30 mouse cellular contexts compared by ENCODE assay signal in genomic region chr2:126166848-126167617, GRCm38 (mm10). TPM values are rescaled to one million over a fixed set of nuclear protein-coding genes. Genes with fewer than 3 reads are reported as not detected.
DNase-seq lines count a peak whose midpoint lies in the region; ATAC-seq and TF ChIP-seq lines count a peak whose summit lies in the region.
"Had no signal": no experiment of that assay in that cellular context is flagged by ENCODE, and none has a peak within 500 bp of the region (broad histone marks: within the 10 kb centered on the region; RNA-seq: fewer than 3 reads in every experiment).

No protein-coding gene starts in this region.

- H3K27ac ChIP-seq in hindbrain, postnatal 0 days: no peak overlapping the region
- H3K27ac ChIP-seq in hindbrain, embryonic 16.5 days (ENCODE audit: low read depth, low read length): no peak overlapping the region
- peak overlapping the region; percentile 95 for H3K27ac ChIP-seq in liver, embryonic 12.5 days
- H3K27ac ChIP-seq in intestine, postnatal 0 days (ENCODE audit: low read depth, low read length): no peak overlapping the region
- H3K27ac ChIP-seq: embryonic facial prominence, embryonic 10.5 days; gastrocnemius, adult 2 months; hindbrain, embryonic 10.5 days; limb, embryonic 15.5 days had no signal

- H3K9ac ChIP-seq in hindbrain, postnatal 0 days (replicated peaks; ENCODE audit: low read length): no peak overlapping the region
- no peak overlapping the region for H3K9ac ChIP-seq in hindbrain, embryonic 16.5 days (ENCODE audit: low read depth, low read length)
- H3K9ac ChIP-seq in liver, embryonic 12.5 days: peak overlapping the region; percentile 55
- H3K9ac ChIP-seq in intestine, postnatal 0 days (ENCODE audit: low read depth, low read length): no peak overlapping the region
- H3K9ac ChIP-seq: limb, embryonic 15.5 days had no signal

- H3K4me2 ChIP-seq in hindbrain, postnatal 0 days (ENCODE audit: low read depth, low read length): no peak overlapping the region
- no peak overlapping the region for H3K4me2 ChIP-seq in hindbrain, embryonic 16.5 days (ENCODE audit: low read length)
- peak overlapping the region; percentile 60 for H3K4me2 ChIP-seq in liver, embryonic 12.5 days
- H3K4me2 ChIP-seq in intestine, postnatal 0 days (replicated peaks; ENCODE audit: low read depth): no peak overlapping the region
- H3K4me2 ChIP-seq: limb, embryonic 15.5 days; midbrain, embryonic 11.5 days had no signal

- no peaks in the 10 kb centered on the region for H3K27me3 ChIP-seq in hindbrain, postnatal 0 days (ENCODE audit: insufficient read depth, low read length)
- H3K27me3 ChIP-seq in hindbrain, embryonic 16.5 days (replicated peaks; ENCODE audit: control insufficient read depth, insufficient read depth, low read length): no peaks in the 10 kb centered on the region
- H3K27me3 ChIP-seq in liver, embryonic 12.5 days (replicated peaks): no peaks in the 10 kb centered on the region
- no peaks in the 10 kb centered on the region for H3K27me3 ChIP-seq in intestine, postnatal 0 days (replicated peaks; ENCODE audit: control insufficient read depth, insufficient read depth, low read length)
- H3K27me3 ChIP-seq: limb, embryonic 15.5 days had no signal

- H3K36me3 ChIP-seq in hindbrain, postnatal 0 days (ENCODE audit: insufficient read depth, low read length): peaks cover 6% of the 10 kb centered on the region; the same call in 1 of the 2 replicates
- H3K36me3 ChIP-seq in hindbrain, embryonic 16.5 days (ENCODE audit: control insufficient read depth, insufficient read depth, low read length): peaks cover 8% of the 10 kb centered on the region
- H3K36me3 ChIP-seq in liver, embryonic 12.5 days: peaks cover 43% of the 10 kb centered on the region
- peaks cover 7% of the 10 kb centered on the region for H3K36me3 ChIP-seq in intestine, postnatal 0 days (ENCODE audit: control insufficient read depth, insufficient read depth)

- H3K9me3 ChIP-seq in hindbrain, postnatal 0 days (ENCODE audit: low read length): no peaks in the 10 kb centered on the region
- no peaks in the 10 kb centered on the region for H3K9me3 ChIP-seq in hindbrain, embryonic 16.5 days (ENCODE audit: control insufficient read depth, low read length)
- no peaks in the 10 kb centered on the region for H3K9me3 ChIP-seq in liver, embryonic 12.5 days (replicated peaks)
- no peaks in the 10 kb centered on the region for H3K9me3 ChIP-seq in intestine, postnatal 0 days (ENCODE audit: control insufficient read depth)
- H3K9me3 ChIP-seq: embryonic facial prominence, embryonic 10.5 days; hindbrain, embryonic 10.5 days; limb, embryonic 15.5 days had no signal

- no peak overlapping the region for H3K4me3 ChIP-seq in hindbrain, postnatal 0 days (ENCODE audit: low read length)
- H3K4me3 ChIP-seq in hindbrain, embryonic 16.5 days (ENCODE audit: low read length): no peak overlapping the region
- peak overlapping the region; percentile 8; the same call in 1 of the 2 replicates for H3K4me3 ChIP-seq in liver, embryonic 12.5 days
- H3K4me3 ChIP-seq in intestine, postnatal 0 days (ENCODE audit: low read depth, low read length): no peak overlapping the region
- H3K4me3 ChIP-seq: embryonic facial prominence, embryonic 10.5 days; gastrocnemius, adult 2 months; hindbrain, embryonic 10.5 days; limb, embryonic 15.5 days had no signal

- H3K4me1 ChIP-seq in hindbrain, postnatal 0 days (ENCODE audit: insufficient read depth, low read length): no peaks in the 10 kb centered on the region
- H3K4me1 ChIP-seq in hindbrain, embryonic 16.5 days (ENCODE audit: control insufficient read depth, insufficient read depth, low read depth, low read length): no peaks in the 10 kb centered on the region
- H3K4me1 ChIP-seq in liver, embryonic 12.5 days: peaks cover 53% of the 10 kb centered on the region
- H3K4me1 ChIP-seq in intestine, postnatal 0 days (replicated peaks; ENCODE audit: control insufficient read depth, insufficient read depth, low read length): no peaks in the 10 kb centered on the region
- H3K4me1 ChIP-seq: embryonic facial prominence, embryonic 10.5 days; hindbrain, embryonic 10.5 days; limb, embryonic 15.5 days had no signal

- 76% methylated on average over 8 of the region's 8 CpGs for WGBS in hindbrain, postnatal 0 days
- 83% methylated on average over 8 of the region's 8 CpGs for WGBS in hindbrain, embryonic 16.5 days
- 78% methylated on average over 8 of the region's 8 CpGs for WGBS in liver, embryonic 12.5 days (ENCODE audit: insufficient replicate concordance)
- WGBS in intestine, postnatal 0 days: 82% methylated on average over 8 of the region's 8 CpGs

- DNase-seq in cerebellum, postnatal 10 days: peak; percentile 61 to 64
- DNase-seq in cerebellum, adult 9-11 months: no peak
- DNase-seq in hindbrain, postnatal 0 days (ENCODE audit: low spot score): peak; percentile 15
- DNase-seq: adrenal gland, adult 8-10 months; cerebellum, adult 8-10 months; gastrocnemius, adult 2 months; kidney, adult 11 months; kidney, postnatal 4 days; layer of hippocampus, adult 9-11 months; right cerebral cortex, postnatal 14 days; spleen, adult 18-20 months; thymus, postnatal 36 days had no signal

- ATAC-seq in hindbrain, postnatal 0 days: no peak
- no peak for ATAC-seq in hindbrain, embryonic 16.5 days
- no peak for ATAC-seq in liver, embryonic 12.5 days
- 0 out of 2 replicates have a peak, but pooled peaks have one; percentile 15 for ATAC-seq in megakaryocyte-erythroid progenitor cell, adult 5-6 weeks (replicated peaks; ENCODE audit: low FRiP score, low TSS enrichment, poor library complexity, severe bottlenecking)
- ATAC-seq in intestine, postnatal 0 days: no peak
- ATAC-seq: activated CD4-positive, CD25-positive, alpha-beta regulatory T cell, adult 4 months had no signal

- TF ChIP-seq CTCF in hindbrain, postnatal 0 days (IDR thresholded peaks at IDR 0.05; ENCODE audit: low read depth): no peak
- TF ChIP-seq CTCF in intestine, postnatal 0 days (IDR thresholded peaks at IDR 0.05; ENCODE audit: low read depth): no peak

RNA-seq across cellular contexts. Expression of gene Dtwd1, which starts 15.1 kb away (rescaled TPM):
- total RNA-seq in hindbrain, postnatal 0 days (2014; rRNA removed): 2.2 and 7.2 TPM in 2 replicates
- 14.1 and 15.5 TPM in 2 replicates for polyA plus RNA-seq in hindbrain, postnatal 0 days (2015; fragmentation: Nextera tagmentation; extraction: Ambion mirVana)
- 18.3 and 18.4 TPM in 2 replicates for polyA plus RNA-seq in hindbrain, embryonic 16.5 days (2015; fragmentation: Nextera tagmentation; extraction: Ambion mirVana)
- polyA plus RNA-seq in liver, embryonic 12.5 days (2016; fragmentation: Nextera tagmentation; extraction: Ambion mirVana): 29.5 and 30.9 TPM in 2 replicates
- 28.0 and 28.3 TPM in 2 replicates for total RNA-seq in megakaryocyte-erythroid progenitor cell, adult 5-6 weeks (2014; fragmentation: Nextera tagmentation)
- 21.5 and 27.0 TPM in 2 replicates for total RNA-seq in megakaryocyte-erythroid progenitor cell, adult 5-6 weeks (2017)
- polyA plus RNA-seq in intestine, postnatal 0 days (2015; fragmentation: Nextera tagmentation; extraction: Ambion mirVana): 11.0 and 12.5 TPM in 2 replicates

RNA-seq across cellular contexts. Expression of gene Fam227b, which starts 15.2 kb away (rescaled TPM):
- 0.16 TPM in 1 of 2 replicates, not detected in the other for total RNA-seq in hindbrain, postnatal 0 days (2014; rRNA removed)
- polyA plus RNA-seq in hindbrain, postnatal 0 days (2015; fragmentation: Nextera tagmentation; extraction: Ambion mirVana): 0.16 and 0.20 TPM in 2 replicates
- not detected in 2 replicates for polyA plus RNA-seq in hindbrain, embryonic 16.5 days (2015; fragmentation: Nextera tagmentation; extraction: Ambion mirVana)
- polyA plus RNA-seq in liver, embryonic 12.5 days (2016; fragmentation: Nextera tagmentation; extraction: Ambion mirVana): not detected in 2 replicates
- total RNA-seq in megakaryocyte-erythroid progenitor cell, adult 5-6 weeks (2014; fragmentation: Nextera tagmentation): not detected in 2 replicates
- total RNA-seq in megakaryocyte-erythroid progenitor cell, adult 5-6 weeks (2017): not detected in 2 replicates
- polyA plus RNA-seq in intestine, postnatal 0 days (2015; fragmentation: Nextera tagmentation; extraction: Ambion mirVana): not detected in 2 replicates
- total RNA-seq: gastrocnemius, adult 2 months; gastrocnemius, postnatal 4 days had no signal
- polyA plus RNA-seq: activated CD4-positive, CD25-positive, alpha-beta regulatory T cell, adult 4 months; embryonic facial prominence, embryonic 10.5 days; forebrain, embryonic 11.5 days; heart, postnatal 0 days; hindbrain, embryonic 10.5 days; kidney, embryonic 16.5 days; limb, embryonic 15.5 days; lung, embryonic 16.5 days; midbrain, embryonic 11.5 days had no signal

RNA-seq across cellular contexts. Expression of gene Gm17555, which starts 47.9 kb away (rescaled TPM):
- total RNA-seq in hindbrain, postnatal 0 days (2014; rRNA removed): not detected in 2 replicates
- not detected in 2 replicates for polyA plus RNA-seq in hindbrain, postnatal 0 days (2015; fragmentation: Nextera tagmentation; extraction: Ambion mirVana)
- polyA plus RNA-seq in hindbrain, embryonic 16.5 days (2015; fragmentation: Nextera tagmentation; extraction: Ambion mirVana): not detected in 2 replicates
- polyA plus RNA-seq in liver, embryonic 12.5 days (2016; fragmentation: Nextera tagmentation; extraction: Ambion mirVana): not detected in 2 replicates
- not detected in 2 replicates for total RNA-seq in megakaryocyte-erythroid progenitor cell, adult 5-6 weeks (2014; fragmentation: Nextera tagmentation)
- total RNA-seq in megakaryocyte-erythroid progenitor cell, adult 5-6 weeks (2017): not detected in 2 replicates
- polyA plus RNA-seq in intestine, postnatal 0 days (2015; fragmentation: Nextera tagmentation; extraction: Ambion mirVana): not detected in 2 replicates
- total RNA-seq: adrenal gland, adult 8-10 months; gastrocnemius, adult 2 months; gastrocnemius, postnatal 4 days; left cerebral cortex, adult 18-20 months; left cerebral cortex, postnatal 36 days; monocyte, adult 5-6 weeks had no signal
- polyA plus RNA-seq: activated CD4-positive, CD25-positive, alpha-beta regulatory T cell, adult 4 months; cortical plate, adult 2 months; embryonic facial prominence, embryonic 10.5 days; forebrain, embryonic 11.5 days; heart, postnatal 0 days; hindbrain, embryonic 10.5 days; kidney, embryonic 16.5 days; limb, embryonic 15.5 days; lung, embryonic 16.5 days; midbrain, embryonic 11.5 days had no signal
